Mouse (Mus musculus): ENCODE measurements around the gene Leap2.

- 0 out of 2 replicates have a peak, but pooled peaks have one; percentile 0 for TF ChIP-seq CTCF (IDR thresholded peaks at IDR 0.05; ENCODE audit: borderline replicate concordance, extremely low read depth, insufficient read depth, insufficient read length)
- TF ChIP-seq POLR2A (IDR thresholded peaks at IDR 0.05; ENCODE audit: borderline replicate concordance, extremely low read depth, insufficient read depth, insufficient read length, poor library complexity, severe bottlenecking) = no peak
Observed at GRCm38 (mm10) chr11:53457372-53457954, 34.5 kb upstream of the Leap2 start.

Data from brain, embryonic 14.5 days (tissue).